11 mouse cellular contexts compared by ENCODE assay signal in the genomic region with DNA sequence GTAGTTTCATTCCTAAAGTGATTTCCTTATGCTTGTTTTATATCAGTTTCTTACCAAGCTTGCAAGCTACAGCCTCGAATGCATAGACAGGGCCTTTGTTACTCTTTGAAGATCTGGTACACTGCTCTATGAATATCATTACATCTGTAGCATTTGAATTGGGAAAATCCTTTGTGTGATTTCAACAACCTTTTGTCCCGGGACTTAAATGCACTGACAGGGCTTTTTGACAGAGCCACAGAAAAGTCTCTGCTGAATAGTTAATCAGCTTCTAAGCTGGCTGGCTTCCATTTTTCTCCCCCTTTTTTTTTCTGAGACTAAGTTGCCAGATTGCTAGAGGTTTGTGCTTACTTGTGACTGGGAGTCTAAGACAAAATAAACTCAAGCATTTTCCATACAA.
DNase-seq lines count a peak whose midpoint lies in the region; ATAC-seq lines count a peak whose summit lies in the region.
"Had no signal": no experiment of that assay in that cellular context is flagged by ENCODE, and none has a peak within 500 bp of the region (broad histone marks: within the 10 kb centered on the region; RNA-seq: fewer than 3 reads in every experiment).

No protein-coding gene starts in this region.

- H3K4me3 ChIP-seq in hindbrain, embryonic 11.5 days (ENCODE audit: low read depth, low read length) = no peak overlapping the region
- H3K4me3 ChIP-seq in midbrain, embryonic 15.5 days = no peak overlapping the region
- no peak overlapping the region for H3K4me3 ChIP-seq in kidney, embryonic 16.5 days (ENCODE audit: low read length)
- H3K4me3 ChIP-seq: liver, embryonic 15.5 days had no signal

- no peak overlapping the region for H3K4me2 ChIP-seq in hindbrain, embryonic 11.5 days (replicated peaks; ENCODE audit: low read depth, low read length)
- H3K4me2 ChIP-seq in midbrain, embryonic 15.5 days = no peak overlapping the region
- H3K4me2 ChIP-seq in kidney, embryonic 16.5 days (replicated peaks; ENCODE audit: low read depth, low read length) = no peak overlapping the region
- H3K4me2 ChIP-seq: liver, embryonic 15.5 days had no signal

- H3K4me1 ChIP-seq in hindbrain, embryonic 11.5 days (replicated peaks; ENCODE audit: control insufficient read depth, insufficient read depth, low read length) = no peaks in the 10 kb centered on the region
- 0 out of 2 replicates have a peak, but pooled peaks cover 3% of the 10 kb centered on the region for H3K4me1 ChIP-seq in midbrain, embryonic 15.5 days
- no peaks in the 10 kb centered on the region for H3K4me1 ChIP-seq in kidney, embryonic 16.5 days (ENCODE audit: insufficient read depth, low read length)
- H3K4me1 ChIP-seq: liver, embryonic 15.5 days had no signal

- peak; percentile 86 for ATAC-seq in hindbrain, embryonic 11.5 days (ENCODE audit: low FRiP score)
- peak; percentile 76 for ATAC-seq in midbrain, embryonic 15.5 days (replicated peaks)
- no peak for ATAC-seq in kidney, embryonic 16.5 days (ENCODE audit: low FRiP score, low TSS enrichment)

- no peaks in the 10 kb centered on the region for H3K36me3 ChIP-seq in hindbrain, embryonic 11.5 days (ENCODE audit: control insufficient read depth, insufficient read depth, low read length)
- no peaks in the 10 kb centered on the region for H3K36me3 ChIP-seq in midbrain, embryonic 15.5 days (replicated peaks)
- H3K36me3 ChIP-seq in kidney, embryonic 16.5 days (ENCODE audit: insufficient read depth, low read length) = no peaks in the 10 kb centered on the region
- H3K36me3 ChIP-seq: liver, embryonic 15.5 days had no signal

- H3K9me3 ChIP-seq in hindbrain, embryonic 11.5 days (ENCODE audit: control insufficient read depth, low read length) = no peaks in the 10 kb centered on the region
- no peaks in the 10 kb centered on the region for H3K9me3 ChIP-seq in midbrain, embryonic 15.5 days
- H3K9me3 ChIP-seq in kidney, embryonic 16.5 days (ENCODE audit: low read length) = no peaks in the 10 kb centered on the region
- H3K9me3 ChIP-seq: liver, embryonic 15.5 days had no signal

- DNase-seq in layer of hippocampus, adult 9-10 months (ENCODE audit: low spot score) = peak; percentile 22
- no peak for DNase-seq in layer of hippocampus, postnatal 36 days
- peak; percentile 64 for DNase-seq in embryo, embryonic 11 days
- peak; percentile 46 for DNase-seq in hindbrain, embryonic 11.5 days (ENCODE audit: low spot score)
- no peak for DNase-seq in urinary bladder, adult 18-20 months (ENCODE audit: low spot score in 2 of 2)
- no peak for DNase-seq in testis, postnatal 14 days (ENCODE audit: low spot score)
- DNase-seq: kidney, adult 18-20 months had no signal

- no peak overlapping the region for H3K9ac ChIP-seq in hindbrain, embryonic 11.5 days (ENCODE audit: low read depth, low read length)
- H3K9ac ChIP-seq in midbrain, embryonic 15.5 days = no peak overlapping the region
- H3K9ac ChIP-seq in kidney, embryonic 16.5 days (replicated peaks; ENCODE audit: low read length) = no peak overlapping the region
- H3K9ac ChIP-seq: liver, embryonic 15.5 days had no signal

- no peaks in the 10 kb centered on the region for H3K27me3 ChIP-seq in hindbrain, embryonic 11.5 days (ENCODE audit: control insufficient read depth, insufficient read depth, low read length)
- no peaks in the 10 kb centered on the region for H3K27me3 ChIP-seq in midbrain, embryonic 15.5 days (replicated peaks)
- H3K27me3 ChIP-seq in kidney, embryonic 16.5 days (ENCODE audit: insufficient read depth, low read length) = no peaks in the 10 kb centered on the region
- H3K27me3 ChIP-seq: CH12.LX; liver, embryonic 15.5 days had no signal

- WGBS in hindbrain, embryonic 11.5 days = 27% methylated on average over 2 of the region's 2 CpGs
- WGBS in midbrain, embryonic 15.5 days = 9% methylated on average over 2 of the region's 2 CpGs
- 53% methylated on average over 2 of the region's 2 CpGs for WGBS in kidney, embryonic 16.5 days

- peak overlapping the region; percentile 80; the same call in 1 of the 2 replicates for H3K27ac ChIP-seq in hindbrain, embryonic 11.5 days (ENCODE audit: low read depth, low read length)
- peak overlapping the region; percentile 61; the same call in 1 of the 2 replicates for H3K27ac ChIP-seq in midbrain, embryonic 15.5 days
- no peak overlapping the region for H3K27ac ChIP-seq in kidney, embryonic 16.5 days (ENCODE audit: low read length)
- H3K27ac ChIP-seq: liver, embryonic 15.5 days had no signal

Comparison
In these comparisons a context has a peak if more than half of its experiments do, and no peak if none do; other contexts are left out.
1. DNase-seq: peak in layer of hippocampus, adult 9-10 months (single experiment), embryo, embryonic 11 days (single experiment) and hindbrain, embryonic 11.5 days (single experiment); none in layer of hippocampus, postnatal 36 days (0 of 2), urinary bladder, adult 18-20 months (0 of 2) and testis, postnatal 14 days (single experiment).